ENCODE assay signal across 30 mouse cellular contexts in the genomic region with DNA sequence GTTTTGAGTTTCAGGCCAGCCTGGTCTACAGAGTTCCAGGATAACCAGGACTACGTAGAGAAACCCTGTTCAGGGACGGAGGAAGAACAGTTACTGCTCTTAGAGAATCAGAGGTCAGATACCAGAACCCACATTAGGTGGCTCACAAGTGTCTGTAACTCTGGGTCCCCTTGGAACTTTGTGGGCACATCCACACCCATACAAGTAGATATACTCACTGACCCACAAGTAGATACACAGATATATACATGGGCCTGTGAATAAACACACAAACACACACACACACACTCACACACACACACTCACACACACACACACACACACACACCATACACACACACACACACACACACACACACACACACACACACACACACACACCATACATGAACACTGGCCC. TPM values are rescaled to one million over a fixed set of nuclear protein-coding genes. Genes with fewer than 3 reads are reported as not detected.
"Had no signal": no experiment of that assay in that cellular context is flagged by ENCODE, and none has a peak within 500 bp of the region (broad histone marks: within the 10 kb centered on the region; RNA-seq: fewer than 3 reads in every experiment).

No protein-coding gene starts in this region.

- H3K27ac ChIP-seq: kidney, postnatal 0 days; left cerebral cortex, adult 2 months; midbrain, embryonic 12.5 days; midbrain, embryonic 15.5 days; neural tube, embryonic 12.5 days; neural tube, embryonic 15.5 days; stomach, embryonic 15.5 days had no signal

- H3K4me2 ChIP-seq: midbrain, embryonic 12.5 days; midbrain, embryonic 15.5 days; neural tube, embryonic 12.5 days; neural tube, embryonic 15.5 days; stomach, embryonic 15.5 days had no signal

- DNase-seq: kidney, adult 2 months; kidney, postnatal 25 days; layer of hippocampus, postnatal 36 days; lung, adult 18-20 months; lung, postnatal 14 days; lung, postnatal 4 days; right cerebral cortex, adult 18-20 months; right cerebral cortex, postnatal 14 days; right cerebral cortex, postnatal 4 days; spleen, adult 18-20 months; thymus, postnatal 25 days had no signal

- ATAC-seq: midbrain, embryonic 15.5 days had no signal

- H3K9ac ChIP-seq: midbrain, embryonic 12.5 days; midbrain, embryonic 15.5 days; neural tube, embryonic 12.5 days; neural tube, embryonic 15.5 days; stomach, embryonic 15.5 days had no signal

- H3K4me3 ChIP-seq: left cerebral cortex, adult 2 months; midbrain, embryonic 12.5 days; midbrain, embryonic 15.5 days; neural tube, embryonic 12.5 days; neural tube, embryonic 15.5 days; stomach, embryonic 15.5 days had no signal

- H3K9me3 ChIP-seq: midbrain, embryonic 12.5 days; midbrain, embryonic 15.5 days; neural tube, embryonic 12.5 days; neural tube, embryonic 15.5 days; stomach, embryonic 15.5 days had no signal

- H3K36me3 ChIP-seq: midbrain, embryonic 12.5 days; midbrain, embryonic 15.5 days; neural tube, embryonic 12.5 days; neural tube, embryonic 15.5 days; stomach, embryonic 15.5 days had no signal

- H3K4me1 ChIP-seq: midbrain, embryonic 12.5 days; midbrain, embryonic 15.5 days; neural tube, embryonic 12.5 days; neural tube, embryonic 15.5 days; stomach, embryonic 15.5 days had no signal

- H3K27me3 ChIP-seq: midbrain, embryonic 12.5 days; midbrain, embryonic 15.5 days; neural tube, embryonic 12.5 days; neural tube, embryonic 15.5 days; stomach, embryonic 15.5 days had no signal

RNA-seq across cellular contexts. Expression of gene Dydc2, which starts 43.9 kb away (rescaled TPM):
- total RNA-seq: megakaryocyte progenitor cell, adult 5-6 weeks; megakaryocyte-erythroid progenitor cell, adult 5-6 weeks had no signal
- polyA plus RNA-seq: intestine, embryonic 16.5 days; kidney, adult 2 months; kidney, embryonic 14.5 days; kidney, postnatal 0 days; large intestine, adult 2 months; limb, embryonic 11.5 days; limb, embryonic 14.5 days; neural tube, embryonic 12.5 days; stomach, embryonic 15.5 days had no signal

RNA-seq across cellular contexts. Expression of gene Dydc1, which starts 47.6 kb away (rescaled TPM):
- total RNA-seq: layer of hippocampus, adult 8-10 months; layer of hippocampus, postnatal 10 days; layer of hippocampus, postnatal 36 days; left cerebral cortex, adult 2 months; left cerebral cortex, postnatal 10 days; left cerebral cortex, postnatal 36 days; megakaryocyte progenitor cell, adult 5-6 weeks; megakaryocyte-erythroid progenitor cell, adult 5-6 weeks had no signal
- polyA plus RNA-seq: intestine, embryonic 16.5 days; kidney, adult 2 months; kidney, embryonic 14.5 days; kidney, postnatal 0 days; large intestine, adult 2 months; limb, embryonic 11.5 days; limb, embryonic 14.5 days; midbrain, embryonic 12.5 days; midbrain, embryonic 15.5 days; neural tube, embryonic 12.5 days; neural tube, embryonic 15.5 days; stomach, embryonic 15.5 days; thymus, postnatal 0 days had no signal
